Mouse (Mus musculus) thymus, adult 2 months (tissue): ENCODE data around the gene Asb4.

Source experiments
- CTCF ChIP-seq: fragments of 200-500 bp; IDR thresholded peaks from 2 replicates; pipeline ENCODE4 v1.5.1; 2012; ENCODE audit warnings: mild to moderate bottlenecking, control low read depth, low read length, moderate library complexity, borderline replicate concordance; ENCODE audit not compliant: control insufficient read depth, poor library complexity, insufficient read depth; ENCODE audit errors: extremely low read depth
- POLR2A ChIP-seq: fragments of 200-500 bp; IDR thresholded peaks from 2 replicates; pipeline ENCODE4 v1.6.1; 2012; ENCODE audit warnings: mild to moderate bottlenecking, low read length, control low read depth, moderate library complexity; ENCODE audit not compliant: control insufficient read depth, poor library complexity, insufficient read depth; ENCODE audit errors: extremely low read depth

- TF ChIP-seq POLR2A = no peak
- no peak for TF ChIP-seq CTCF
Observed at GRCm38 (mm10) chr6:5344255-5344654, 38.9 kb upstream of the Asb4 start.
